Mouse (Mus musculus): Measurements from ENCODE around the gene Supt3.

Gene Supt3

GRCm38 (mm10) chr17:44967186-44967585 lies 190.2 kb downstream of the Supt3 start:
- no peak for DNase-seq (ENCODE audit: low spot score)

GRCm38 (mm10) chr17:44970255-44970654 lies 193.3 kb downstream of the Supt3 start:
- no peak for DNase-seq (ENCODE audit: low spot score)

DNA sequence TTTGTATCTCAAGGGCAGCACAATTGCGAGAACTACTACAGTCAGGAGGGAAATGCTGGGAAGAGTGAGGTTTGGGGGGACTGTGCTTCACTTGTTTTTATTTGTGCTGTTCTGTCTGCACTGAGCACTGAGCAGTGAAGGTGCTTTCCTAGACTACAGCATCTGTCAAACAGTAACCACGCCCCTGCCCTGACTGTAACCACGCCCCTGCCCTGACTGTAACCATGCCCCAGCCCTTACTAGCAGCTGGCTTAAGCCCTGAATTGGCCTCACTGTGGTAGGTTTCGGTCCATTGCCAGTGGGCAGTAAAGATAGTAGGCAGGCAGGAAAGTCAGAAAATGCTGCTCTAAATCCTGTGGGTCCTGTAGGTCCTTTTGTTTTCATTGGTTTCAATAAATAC lies 196.5 kb downstream of the Supt3 start:
- DNase-seq (ENCODE audit: low spot score) = no peak

- DNase-seq (ENCODE audit: low spot score) = no peak
These were observed 200.7 kb downstream of the Supt3 start for GRCm38 (mm10) chr17:44977690-44978089.

- DNase-seq (ENCODE audit: low spot score) = no peak
These were observed 211.0 kb downstream of the Supt3 start for GRCm38 (mm10) chr17:44987964-44988363.

- DNase-seq (ENCODE audit: low spot score) = no peak
These were observed 226.4 kb downstream of the Supt3 start for GRCm38 (mm10) chr17:45003311-45003710.

DNA sequence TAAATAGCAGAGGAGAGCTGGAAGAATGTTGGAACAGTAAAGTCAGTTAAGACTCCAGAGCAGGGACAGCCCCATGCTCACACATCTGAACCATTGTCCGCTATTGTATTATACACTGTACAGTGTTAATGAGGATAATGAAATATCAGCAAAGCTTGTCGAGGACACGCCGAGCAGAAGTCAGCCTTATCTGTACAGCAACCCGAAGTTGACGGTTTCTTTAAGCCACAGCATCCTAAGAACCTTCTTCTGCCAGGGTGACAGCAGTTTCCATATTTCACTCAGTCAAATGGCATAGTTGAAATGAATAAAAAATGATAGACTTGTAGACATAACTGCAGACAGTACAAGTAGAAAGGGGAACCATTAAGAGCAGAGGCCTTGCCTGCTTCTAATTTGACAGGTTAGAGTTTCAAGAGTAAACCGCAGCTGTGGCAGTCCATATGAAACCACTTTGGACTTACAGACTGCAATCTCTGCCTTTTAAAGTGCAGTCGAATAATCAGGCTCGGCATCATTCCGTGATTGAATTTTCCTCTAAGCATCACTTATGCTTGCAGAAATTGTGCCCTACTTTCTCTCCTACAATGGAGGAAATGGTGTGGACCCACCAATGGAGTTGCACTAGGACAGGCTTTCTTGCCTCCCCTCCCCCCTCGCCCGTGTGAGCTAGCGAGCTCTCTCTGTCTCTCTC lies 227.7 kb downstream of the Supt3 start:
- no peak for DNase-seq (ENCODE audit: low spot score)

DNA sequence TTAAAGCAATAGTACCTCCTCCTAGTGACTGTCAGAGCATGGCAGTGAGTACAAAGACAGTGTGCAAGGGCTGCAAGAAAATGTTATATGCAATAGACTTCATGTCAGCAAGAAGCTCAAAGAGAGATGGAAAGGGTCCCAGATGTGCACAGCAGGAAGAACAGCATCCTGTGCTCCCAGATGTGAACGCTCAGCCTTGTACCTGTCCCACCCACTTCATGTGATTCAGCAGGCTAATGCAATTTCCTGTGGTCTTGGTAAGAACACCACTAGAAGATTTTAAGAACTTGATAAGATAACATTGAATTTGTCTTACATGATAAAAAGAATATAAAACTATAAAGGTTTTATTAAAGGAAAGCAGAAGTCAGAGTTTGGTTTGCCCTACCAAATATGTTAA lies 230.5 kb downstream of the Supt3 start:
- DNase-seq (ENCODE audit: low spot score) = no peak

DNA sequence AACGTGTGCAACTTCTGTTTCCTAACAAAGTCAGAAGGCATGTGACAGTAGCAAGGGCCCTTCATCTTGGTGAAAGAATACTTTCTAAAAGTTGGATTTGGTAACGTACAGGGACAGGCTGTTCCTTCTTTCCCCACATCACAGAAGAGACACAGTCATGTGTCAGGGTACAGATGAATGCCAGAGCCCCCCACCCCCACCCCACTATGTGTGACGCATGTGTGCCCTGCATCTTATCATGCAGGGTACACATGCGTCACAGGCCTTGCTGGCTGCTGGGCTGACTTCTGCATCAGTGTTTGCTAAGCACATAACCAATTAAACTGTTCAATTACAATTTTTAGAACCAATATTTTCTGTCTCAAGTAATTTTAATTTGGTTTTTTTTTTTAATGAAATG lies 231.7 kb downstream of the Supt3 start:
- DNase-seq (ENCODE audit: low spot score) = no peak

- no peak for DNase-seq (ENCODE audit: low spot score)
These were observed 233.5 kb downstream of the Supt3 start for GRCm38 (mm10) chr17:45010409-45010808.

DNA sequence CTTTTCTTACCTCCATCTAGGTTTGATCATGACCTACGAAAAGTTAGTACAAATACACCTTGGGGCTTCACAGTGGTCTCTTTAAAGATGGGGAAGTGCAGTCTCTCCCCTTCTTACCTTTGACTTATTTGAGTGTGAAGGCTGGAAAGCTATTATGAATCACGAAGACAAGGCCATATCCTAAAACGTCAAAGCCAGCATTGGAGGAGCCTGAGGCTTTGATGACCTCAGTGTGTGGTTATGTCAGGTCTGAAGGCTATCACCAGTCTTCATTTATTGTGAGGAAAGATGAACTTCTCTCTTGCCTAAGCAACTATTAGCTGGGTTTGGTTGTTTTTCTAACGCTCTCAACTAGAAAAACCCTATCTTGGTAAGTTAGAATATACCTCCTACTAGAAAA lies 239.8 kb downstream of the Supt3 start:
- no peak for DNase-seq (ENCODE audit: low spot score)

DNA sequence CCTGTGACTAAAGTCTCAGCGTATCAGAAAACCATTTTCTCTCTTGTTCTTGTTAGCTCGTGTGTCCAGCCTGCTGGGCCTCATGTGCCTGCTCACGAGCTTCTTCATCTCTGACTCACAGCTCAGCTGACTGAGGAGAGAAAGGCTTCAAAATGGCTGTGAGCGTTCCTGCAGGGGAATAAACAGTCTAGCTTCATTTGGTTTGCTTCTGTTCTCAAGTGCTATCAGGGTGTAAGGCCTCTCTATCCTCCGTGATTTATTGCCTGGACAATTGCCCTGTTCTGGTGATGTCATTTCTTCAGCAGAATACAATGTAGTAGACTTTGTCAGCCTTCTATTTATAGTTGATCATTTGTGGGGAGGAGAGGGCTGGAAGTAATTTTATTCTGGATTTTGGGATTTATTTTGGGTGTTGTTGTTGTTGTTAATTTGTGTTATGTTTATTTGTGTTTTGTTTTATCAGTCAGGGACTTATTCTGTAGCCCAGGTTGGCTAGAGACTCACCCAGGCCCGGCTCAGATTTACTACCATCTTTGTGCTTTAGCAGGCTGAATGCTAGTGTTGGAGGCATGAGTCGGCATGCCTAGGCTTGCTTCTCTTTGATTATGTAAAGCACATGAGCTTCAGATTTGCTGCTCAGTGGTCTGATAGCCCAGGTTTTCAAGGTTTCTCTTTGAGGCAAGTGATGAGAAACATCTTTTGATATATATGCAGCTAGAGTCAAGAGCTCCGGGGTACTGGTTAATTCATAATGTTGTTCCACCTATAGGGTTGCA lies 243.4 kb downstream of the Supt3 start:
- no peak for DNase-seq (ENCODE audit: low spot score)

- DNase-seq (ENCODE audit: low spot score) = no peak
These were observed 251.5 kb downstream of the Supt3 start for GRCm38 (mm10) chr17:45028441-45028840.

- DNase-seq (ENCODE audit: low spot score) = no peak
These were observed 252.2 kb downstream of the Supt3 start for GRCm38 (mm10) chr17:45029106-45029505.

DNA sequence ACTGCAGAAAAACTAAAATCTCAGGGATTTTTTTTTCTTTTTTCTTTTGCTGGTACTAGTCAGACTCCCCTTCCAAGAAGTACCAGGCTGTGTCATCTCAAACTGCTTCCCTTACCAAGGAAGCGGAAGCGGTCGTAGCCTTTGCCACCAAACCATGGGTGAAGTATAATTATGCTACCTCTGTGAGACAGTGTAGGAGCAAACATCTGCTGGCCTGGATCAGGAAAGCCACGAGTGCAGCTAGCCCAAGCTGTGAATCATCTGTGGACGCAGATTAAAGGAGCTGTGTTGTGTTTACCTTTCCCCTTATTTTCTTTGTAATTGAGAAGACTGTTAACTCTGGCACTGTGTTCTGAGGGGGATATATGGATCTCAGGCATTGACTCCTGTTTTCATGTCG lies 255.3 kb downstream of the Supt3 start:
- no peak for DNase-seq (ENCODE audit: low spot score)

GRCm38 (mm10) chr17:45033617-45034016 lies 256.7 kb downstream of the Supt3 start:
- DNase-seq (ENCODE audit: low spot score) = no peak

DNA sequence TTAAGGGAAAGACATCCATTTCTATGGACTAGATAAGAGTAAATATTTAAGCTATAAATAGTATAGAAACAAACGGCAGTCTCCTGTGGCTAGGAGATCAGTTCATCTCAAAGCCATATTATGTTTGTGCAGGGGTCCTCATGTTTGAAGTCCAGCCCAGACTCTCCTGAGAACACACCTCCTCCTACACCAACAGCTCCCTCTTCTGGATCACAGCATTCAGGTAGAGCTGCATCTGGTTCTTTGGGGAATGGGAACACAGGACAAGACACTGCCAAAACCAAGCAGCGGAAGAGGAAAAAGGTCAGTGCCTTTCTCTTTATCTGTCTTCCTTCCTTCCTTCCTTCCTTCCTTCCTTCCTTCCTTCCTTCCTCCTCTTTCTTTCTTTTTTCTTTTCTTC lies 264.1 kb downstream of the Supt3 start:
- no peak for DNase-seq (ENCODE audit: low spot score)

GRCm38 (mm10) chr17:45045804-45046203 lies 268.9 kb downstream of the Supt3 start:
- peak; percentile 48 for DNase-seq (ENCODE audit: low spot score)

DNA sequence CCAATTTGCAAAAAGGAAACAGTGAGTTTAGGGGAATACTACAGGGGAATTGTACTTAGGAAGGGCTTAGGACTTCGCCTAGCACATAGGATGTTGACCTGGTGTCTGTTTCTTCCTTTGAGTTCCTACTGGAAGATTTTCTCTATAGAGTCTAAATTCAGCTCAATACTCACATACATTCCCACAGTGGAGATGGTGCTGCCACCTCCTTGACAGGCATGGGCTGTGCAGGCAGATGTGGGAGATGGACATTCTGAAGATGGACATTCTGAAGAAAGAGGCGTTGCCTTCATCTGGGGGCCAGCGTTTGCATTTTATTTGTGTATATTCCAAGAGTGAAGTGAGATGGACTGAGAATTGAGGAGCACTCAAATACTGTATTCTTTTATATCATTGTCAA lies 269.6 kb downstream of the Supt3 start:
- DNase-seq (ENCODE audit: low spot score) = no peak

DNA sequence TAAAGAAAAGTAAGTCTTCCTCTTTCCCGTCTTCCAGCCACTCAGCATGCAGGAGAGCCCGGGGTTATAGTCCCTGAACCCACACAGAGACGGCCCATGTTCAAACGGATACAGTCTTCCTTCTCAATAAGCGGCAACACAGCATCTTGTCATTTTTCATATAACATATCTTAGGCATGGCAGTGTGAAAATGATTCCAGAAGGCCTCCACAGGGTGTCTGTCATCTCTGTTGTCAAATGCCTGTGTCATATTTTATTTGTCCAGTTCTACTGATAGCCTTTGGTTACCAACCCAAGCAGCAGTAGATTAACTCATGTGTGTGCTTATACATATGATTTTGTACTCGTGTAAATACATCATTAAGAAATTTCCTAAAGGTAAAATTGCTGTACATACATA lies 270.3 kb downstream of the Supt3 start:
- DNase-seq (ENCODE audit: low spot score) = no peak

DNA sequence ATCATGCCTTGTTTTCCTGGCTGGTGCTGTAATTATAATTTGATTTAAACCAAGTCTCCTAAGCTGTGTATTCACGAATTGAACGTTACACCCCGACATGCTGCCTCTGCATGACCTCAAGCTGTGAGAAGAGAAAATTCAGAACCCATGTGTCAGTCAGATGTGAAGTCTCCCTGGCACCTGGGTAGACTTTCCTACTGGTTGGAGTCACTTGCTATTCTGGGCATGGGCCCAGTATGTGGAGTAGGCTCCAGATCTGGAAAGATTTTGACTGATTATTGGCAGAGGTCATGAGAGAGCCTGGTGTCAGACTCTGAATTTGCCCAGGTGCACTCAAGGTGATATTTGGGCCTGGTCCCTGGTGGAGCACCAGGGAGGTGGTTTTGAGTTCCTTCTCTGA lies 275.0 kb downstream of the Supt3 start:
- DNase-seq (ENCODE audit: low spot score) = no peak

DNA sequence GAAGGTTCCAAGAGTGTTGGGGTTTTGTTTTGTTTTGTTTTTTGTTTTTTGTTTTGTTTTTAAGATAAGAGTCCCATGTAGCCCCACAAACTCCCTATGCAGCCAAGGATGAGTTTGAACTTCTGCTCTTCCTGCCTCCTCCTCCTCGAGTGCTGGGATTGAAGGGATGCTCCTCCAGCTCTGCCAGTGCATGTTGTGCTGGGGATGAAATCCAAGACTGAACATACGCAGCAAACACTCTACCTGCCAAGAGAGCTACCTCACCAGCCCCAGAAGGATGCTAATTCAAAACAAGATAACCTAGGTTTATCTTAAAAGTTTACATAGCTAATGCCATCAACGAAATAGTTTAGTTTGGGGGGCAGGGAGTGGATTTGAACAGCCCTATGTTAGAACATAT lies 276.4 kb downstream of the Supt3 start:
- DNase-seq (ENCODE audit: low spot score) = no peak

DNA sequence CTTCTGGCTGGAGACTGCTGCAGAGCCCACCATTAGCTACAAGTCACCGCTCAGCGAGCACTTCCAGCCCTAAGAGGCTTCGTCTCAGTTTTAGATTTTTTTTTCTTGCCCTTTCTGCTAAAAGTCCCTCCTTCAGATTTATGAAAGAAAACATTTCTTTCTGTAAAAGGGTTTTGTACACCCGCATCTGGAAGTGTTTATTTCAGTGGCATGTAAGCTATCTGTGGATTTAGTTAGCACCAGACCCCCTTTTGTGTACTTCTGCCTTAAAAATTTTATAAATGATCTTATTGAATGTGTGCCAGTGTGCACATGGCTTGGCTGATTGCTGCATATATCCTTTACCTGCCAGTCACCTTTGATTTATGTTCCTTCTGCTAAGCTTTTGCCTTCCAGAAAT lies 277.6 kb downstream of the Supt3 start:
- no peak for DNase-seq (ENCODE audit: low spot score)

DNA sequence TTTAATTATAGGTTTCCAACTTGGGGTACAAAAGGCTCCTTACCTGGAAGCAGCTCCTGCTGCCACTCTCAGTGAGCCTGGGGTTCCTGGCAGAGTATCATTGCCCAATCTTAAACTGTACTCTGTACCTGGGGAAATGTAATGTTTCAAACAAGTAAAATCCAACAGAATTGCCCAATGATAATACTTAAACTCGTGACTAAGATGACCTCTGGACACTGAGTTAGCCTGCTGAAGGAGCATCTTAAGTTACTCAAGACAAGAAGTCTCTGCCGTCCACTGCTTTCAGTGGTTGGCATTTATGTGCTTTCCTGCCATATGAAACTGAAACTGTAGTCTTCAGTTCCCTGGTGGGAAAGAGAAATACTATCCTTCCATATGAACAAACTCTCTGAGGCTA lies 279.9 kb downstream of the Supt3 start:
- DNase-seq (ENCODE audit: low spot score) = no peak

Measured in testis, postnatal 10 days (tissue).